Mouse (Mus musculus): ENCODE results near the gene Mfrp.

- TF ChIP-seq POLR2A (IDR thresholded peaks at IDR 0.05; ENCODE audit: extremely low read depth, insufficient read depth, low read length): no peak
- no peak for TF ChIP-seq CTCF (IDR thresholded peaks at IDR 0.05; ENCODE audit: low read depth, low read length)
Measured at GRCm38 (mm10) chr9:44101490-44101889, at the start of gene Mfrp.

Measured in liver, adult 2 months (tissue).